Mouse (Mus musculus): Measurements from ENCODE around the gene Rp9.

Rp9 gene

GRCm38 (mm10) chr9:22366221-22366620 is 103.3 kb downstream of the Rp9 start:
- DNase-seq (ENCODE audit: low spot score), result no peak

Data from urinary bladder, postnatal 25 days (tissue).